Mouse (Mus musculus) CD8-positive naive resting alpha-beta T cell, adult 2 months (primary cell): ENCODE measurements around the gene Dad1.

Source experiments
- DNase-seq, 2 experiments: peaks; one replicate each; pipeline ENCODE4 v3.0.0; 2022; ENCODE audit warnings: low read depth in 2 of 2, low spot score in 2 of 2

Dad1 gene

DNA sequence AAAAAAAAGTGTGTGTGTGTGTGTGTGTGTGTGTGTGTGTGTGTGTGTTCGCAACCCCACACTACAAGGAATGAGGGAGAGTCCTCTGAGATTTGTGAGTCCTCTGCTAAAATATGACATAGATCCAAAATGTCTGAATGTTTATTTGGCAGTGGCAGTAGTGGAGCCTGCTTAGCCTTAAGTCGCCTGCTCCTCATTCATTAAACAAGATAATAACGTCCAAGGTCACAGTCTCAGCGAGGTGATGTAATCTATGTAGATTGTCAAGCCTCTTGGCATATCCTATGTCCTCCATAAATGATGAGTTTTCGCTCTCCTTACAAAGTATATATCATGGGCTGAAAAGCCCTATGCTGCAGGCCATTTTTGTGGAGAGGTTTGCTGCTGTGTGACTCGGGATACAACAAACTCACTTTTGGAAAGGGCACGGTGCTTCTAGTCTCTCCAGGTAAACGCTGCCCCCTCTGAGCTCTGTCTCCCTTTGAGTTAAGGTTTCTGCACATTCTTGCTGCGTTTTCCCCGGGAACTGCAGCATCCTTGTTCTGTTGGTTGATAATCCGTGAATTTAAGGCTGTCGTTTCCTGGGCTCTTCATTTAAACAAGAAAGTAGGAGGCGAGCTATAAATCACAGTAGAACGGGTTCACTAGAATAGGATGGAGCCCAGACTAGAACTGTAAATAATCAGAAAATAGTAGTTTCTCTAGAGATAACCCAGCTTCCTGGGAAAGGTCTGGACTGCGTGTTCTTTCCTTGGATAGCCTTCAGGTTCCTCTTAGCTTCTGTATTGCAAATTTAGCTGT lies 47.0 kb downstream of the Dad1 start:
- no peak for DNase-seq

DNA sequence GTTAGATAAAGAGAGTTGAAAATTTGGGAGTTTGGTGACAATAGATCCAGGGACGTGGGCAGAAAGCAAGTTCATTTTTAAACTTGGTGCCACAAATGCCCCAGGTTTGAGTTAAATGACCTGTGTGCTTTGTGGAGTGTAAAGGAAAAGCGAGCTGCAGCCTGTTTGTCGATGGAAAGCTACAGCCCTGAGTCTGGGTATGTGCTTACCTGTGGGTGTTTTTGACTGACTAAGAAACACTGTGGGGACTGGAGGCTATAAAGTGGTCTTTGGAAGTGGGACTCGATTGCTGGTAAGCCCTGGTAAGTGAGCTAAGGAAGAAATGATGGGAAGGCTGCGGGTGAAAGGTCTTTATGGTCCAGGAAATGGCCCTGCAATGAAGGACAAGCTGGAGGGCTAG lies 47.6 kb downstream of the Dad1 start:
- DNase-seq = no peak

DNA sequence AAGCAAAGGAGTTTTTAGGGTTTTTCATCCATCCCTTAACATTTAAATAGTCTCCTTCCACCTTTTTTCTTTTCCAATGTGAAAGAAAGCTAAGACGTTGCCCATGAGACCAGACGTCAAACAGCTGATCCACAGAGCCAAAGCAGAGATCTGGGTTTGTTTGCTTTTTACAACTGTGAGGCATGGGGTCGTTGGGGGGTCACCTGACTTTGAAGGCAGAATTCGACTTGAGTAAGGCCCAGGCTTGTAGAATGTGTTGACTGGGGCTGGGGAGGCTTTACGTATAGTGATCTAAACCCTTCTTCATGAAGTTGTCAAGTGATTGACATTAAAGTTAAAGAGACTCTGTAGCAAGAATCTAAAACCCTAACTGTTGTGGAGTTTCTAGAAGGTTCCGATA lies 48.0 kb downstream of the Dad1 start:
- DNase-seq = no peak

DNA sequence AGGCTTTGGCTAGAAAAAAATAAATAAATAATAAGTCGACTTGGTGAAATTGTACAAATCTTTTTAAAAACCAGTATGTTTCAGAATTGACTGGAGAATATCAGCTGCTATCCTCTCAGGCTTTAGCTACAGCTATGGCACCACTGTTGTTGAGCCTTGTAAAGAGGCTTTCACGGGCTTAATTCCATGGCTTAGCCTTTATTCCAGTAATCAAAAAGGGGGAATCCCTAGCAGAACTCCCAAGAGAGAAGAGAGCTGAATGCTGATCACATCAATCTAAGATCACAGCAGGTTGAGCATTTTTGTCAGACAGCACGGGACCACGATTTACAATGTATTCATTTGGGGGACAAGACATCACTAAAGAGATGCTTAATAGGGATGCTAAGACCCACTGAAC lies 49.1 kb downstream of the Dad1 start:
- DNase-seq = no peak

DNA sequence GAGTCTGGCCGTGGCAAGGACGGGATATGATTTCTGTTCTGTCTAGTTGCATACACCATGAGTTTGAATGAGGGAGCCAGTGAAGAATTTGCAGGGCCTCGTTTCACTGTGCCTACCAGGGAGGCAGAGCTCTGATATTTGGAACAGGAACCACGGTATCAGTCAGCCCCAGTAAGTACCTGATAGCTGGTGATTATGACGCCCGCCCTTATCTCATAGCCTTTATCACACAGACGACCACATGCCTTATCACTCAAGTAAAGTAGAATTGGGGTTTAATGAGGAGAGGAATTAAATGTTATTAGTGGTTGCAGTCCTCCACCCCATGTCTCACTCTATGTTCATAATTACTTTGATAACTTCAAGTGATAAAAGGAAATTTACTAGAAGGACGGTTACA lies 49.6 kb downstream of the Dad1 start:
- DNase-seq = no peak

DNA sequence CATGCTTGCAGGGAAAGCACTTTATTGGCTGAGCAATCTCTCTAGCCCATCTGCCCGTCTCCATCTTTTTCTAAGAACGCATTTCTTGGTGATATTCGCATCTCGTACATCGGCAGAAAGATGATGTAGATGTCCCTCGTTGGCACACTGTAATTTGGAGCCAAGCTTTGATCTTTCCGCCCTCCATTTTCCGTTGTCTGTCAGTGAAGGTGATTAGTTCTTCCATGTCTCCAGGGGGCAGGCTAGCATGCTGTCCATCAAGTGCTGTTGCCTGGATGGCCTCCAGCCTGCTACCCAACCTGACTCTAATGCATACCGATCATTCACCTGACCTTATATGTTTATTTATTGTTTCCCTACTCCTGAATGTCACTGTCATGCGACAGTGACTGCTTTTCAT lies 50.1 kb downstream of the Dad1 start:
- no peak for DNase-seq

DNA sequence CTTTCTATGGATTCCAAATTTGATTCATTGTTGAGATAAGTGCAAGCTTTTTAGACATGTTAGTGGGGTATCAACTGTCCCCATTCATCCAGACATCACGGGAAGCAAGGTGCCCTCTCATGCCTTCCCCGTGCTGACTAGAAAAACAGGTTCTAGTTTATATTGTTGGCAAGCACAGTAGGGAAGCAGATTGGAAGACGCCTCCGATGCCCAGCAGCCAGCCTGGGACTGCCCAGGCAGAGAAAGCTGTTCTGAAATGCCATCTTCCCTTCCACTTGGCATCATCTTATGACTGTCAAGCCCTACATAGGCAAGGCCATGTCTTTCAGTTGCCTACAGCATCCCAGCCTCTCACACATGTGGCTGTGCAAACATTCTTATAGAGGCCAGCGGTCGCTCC lies 50.7 kb downstream of the Dad1 start:
- no peak for DNase-seq

DNA sequence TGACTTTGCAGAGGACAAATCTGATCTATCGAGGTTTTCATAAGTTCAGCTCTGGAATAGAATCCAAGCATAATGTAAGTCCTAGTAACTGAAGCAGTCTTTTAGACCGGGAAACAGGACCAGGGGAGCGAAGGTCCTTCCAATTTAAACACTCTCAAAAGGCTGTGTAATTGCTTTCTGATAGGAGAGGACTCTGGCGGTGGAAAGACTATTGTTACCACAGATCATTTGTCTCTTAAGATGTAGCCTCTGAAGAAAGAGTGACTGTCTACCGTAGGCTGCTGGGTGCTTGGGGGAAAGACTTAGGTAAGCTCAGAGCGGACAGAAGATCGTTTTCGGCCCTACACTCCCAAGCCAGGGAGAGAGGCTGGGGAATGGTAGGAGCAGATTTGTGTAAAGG lies 53.5 kb downstream of the Dad1 start:
- DNase-seq = no peak

DNA sequence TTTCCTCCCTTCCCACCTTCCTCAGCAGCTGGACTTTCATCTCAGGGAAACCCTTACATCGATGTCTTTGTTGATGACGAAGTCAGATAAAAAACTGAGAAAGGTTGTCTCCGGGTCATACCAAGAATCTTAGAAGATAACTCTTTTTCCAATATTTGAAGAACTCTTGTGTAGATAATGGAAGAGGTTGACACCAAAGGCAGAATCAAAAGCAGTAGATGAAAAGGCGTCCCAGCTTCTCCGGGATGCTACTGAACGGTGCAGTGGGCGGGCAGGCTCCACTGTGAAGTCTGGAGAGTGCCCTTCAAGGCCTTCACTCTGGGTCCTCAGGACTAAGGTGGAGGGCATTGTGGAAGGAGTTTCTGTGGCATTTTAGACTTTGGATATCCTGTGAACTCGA lies 54.2 kb downstream of the Dad1 start:
- DNase-seq = no peak

DNA sequence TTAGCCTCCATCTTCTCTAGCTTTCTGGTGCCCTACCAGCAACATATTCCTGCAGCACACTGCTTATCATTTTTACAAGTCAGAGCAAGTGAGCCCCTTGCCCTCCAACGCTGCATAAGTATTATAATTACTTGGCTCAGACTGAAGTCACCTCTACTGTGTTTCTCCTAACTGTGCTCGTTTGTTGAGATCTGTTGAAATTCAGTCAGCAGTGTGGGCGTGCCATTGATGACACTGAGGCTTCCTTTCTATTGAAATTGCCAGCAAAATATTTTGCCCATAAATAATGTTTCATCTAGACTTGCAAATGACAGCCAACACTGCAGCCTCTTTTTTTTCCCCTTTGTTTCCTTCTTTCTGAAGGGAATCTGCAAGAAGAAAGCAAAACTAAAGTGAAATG lies 56.2 kb downstream of the Dad1 start:
- DNase-seq = no peak

DNA sequence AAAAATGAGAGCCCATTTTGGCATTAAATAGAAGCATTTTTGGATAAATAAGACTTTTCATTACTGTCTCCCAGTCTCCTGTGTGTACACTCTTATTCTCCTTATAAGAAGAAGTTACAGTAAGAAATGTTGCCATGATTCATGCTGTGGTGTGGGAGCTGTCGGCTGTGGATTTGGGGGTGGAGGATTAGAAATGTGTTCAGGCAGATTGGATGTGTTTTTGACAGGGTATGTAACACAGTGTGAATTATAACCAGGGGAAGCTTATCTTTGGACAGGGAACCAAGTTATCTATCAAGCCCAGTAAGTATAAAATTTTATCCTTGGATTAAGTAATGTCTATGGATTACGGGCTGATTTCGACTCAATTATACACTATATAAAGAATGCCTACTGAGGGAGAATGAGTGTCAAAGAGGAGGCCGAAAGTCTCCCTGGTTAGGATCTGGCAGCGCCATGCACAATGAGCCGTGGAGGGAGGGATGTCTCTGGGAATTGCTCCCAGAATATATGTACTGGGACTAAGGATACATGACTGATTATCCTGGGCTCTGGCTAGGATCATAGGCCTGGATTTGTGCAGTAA lies 58.0 kb downstream of the Dad1 start:
- no peak for DNase-seq

DNA sequence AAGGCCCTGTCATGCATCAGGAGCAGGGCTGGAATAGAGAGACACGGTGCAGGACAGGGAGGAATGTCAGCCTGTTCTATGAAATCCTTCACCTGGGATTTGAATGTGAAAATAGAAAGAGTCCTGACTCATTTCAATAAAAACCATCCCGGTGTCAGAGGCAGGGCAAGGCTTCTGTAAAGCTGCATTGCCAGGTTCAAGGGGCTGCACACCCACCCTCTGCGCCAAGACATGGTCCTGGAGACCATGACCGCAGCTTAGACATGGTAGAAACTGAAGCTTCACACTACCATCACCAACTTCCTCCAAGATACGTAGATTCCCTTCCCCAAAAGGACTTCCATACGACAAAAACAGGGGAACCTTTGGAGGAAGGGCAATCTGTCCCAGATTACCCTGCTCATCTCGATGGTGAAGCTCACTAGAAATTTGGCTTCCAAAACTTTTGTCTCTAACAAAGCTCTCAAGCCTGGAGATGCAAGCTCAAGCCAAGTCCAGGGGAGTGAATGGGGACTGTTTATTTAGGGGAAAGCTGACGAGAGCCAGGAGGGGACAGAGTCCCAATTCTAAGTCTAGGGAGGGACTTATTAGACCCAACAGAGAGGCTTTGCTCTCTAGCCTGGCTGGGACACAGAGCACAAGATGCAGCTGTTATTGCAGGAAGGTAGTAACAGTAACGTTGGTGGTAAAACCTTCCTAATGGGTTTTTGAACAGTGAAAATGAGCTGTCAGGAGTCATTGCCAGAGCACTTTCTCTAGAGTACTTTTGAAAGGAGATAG lies 60.4 kb downstream of the Dad1 start:
- no peak for DNase-seq

DNA sequence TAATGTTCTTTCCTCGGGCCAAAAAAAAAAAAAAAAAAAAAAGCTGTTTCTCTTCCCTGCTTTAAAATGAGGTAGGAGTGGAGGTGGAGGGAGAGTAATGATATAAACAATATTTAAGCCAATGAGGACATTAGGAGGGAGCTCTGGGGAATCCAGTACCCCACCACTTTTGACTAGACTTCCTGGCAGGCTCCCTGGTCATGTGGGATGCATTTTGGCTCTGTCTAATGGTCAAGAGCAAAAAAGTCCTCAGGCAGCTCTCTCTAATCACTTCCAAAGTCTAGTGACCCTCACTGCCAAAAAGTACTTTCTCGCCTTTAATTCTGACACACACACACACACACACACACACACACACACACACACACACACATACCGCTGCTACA lies 61.4 kb downstream of the Dad1 start:
- DNase-seq = no peak

DNA sequence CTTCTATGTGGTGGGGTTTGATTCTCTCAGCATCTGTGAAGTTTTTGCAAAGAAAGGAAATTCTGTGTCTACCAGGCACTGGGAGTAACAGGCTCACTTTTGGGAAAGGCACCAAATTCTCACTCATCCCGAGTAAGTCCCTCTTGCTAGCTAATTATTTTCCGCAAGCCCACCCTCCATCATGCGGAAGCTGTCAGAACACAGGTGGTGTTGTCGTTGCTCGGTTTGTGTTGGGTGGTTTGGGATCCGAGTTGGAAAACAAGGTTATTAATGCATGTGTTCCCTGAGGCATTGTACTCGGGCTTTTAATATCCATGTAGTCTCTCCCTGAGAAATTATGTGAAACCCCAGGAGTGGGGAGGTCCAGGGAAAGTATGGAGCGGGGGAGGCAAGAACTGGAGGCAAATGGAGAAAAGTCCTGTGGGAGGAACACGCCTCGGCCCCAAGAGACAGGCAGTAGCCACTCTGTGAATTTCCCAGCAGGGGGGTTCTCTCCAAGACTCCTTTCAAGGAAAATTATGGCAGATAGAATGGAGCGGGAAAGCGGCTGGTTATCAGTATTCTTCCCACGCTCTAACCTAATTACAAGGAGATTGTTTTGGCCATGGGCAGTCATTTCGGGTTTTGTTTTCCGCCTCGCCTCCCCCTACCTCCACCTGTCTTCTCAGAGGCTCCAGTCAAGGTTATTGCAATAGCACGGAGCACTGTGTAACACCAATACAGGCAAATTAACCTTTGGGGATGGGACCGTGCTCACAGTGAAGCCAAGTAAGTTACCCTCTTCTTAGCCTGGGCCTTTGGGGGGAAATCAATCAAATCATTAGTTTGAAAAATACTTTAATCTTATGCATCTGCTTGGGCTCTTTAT lies 62.1 kb downstream of the Dad1 start:
- no peak for DNase-seq

DNA sequence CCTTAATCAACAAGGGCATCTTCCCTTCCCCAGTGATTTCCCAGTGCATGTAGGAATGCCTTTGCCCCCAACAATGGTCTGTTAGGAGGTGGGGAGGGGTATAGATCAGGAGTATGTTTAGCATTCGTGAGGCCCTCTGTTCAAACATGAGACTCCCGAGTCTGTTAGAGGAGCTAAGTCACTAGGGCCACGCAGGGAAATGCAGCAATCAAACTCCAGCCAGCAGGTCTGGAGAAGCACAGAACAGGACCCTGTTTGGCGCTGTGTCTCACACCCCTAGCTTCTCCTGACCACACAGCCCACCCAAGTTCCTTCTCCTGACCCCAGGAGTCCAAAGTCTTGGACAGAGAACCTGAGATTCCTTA lies 62.9 kb downstream of the Dad1 start:
- DNase-seq = no peak

DNA sequence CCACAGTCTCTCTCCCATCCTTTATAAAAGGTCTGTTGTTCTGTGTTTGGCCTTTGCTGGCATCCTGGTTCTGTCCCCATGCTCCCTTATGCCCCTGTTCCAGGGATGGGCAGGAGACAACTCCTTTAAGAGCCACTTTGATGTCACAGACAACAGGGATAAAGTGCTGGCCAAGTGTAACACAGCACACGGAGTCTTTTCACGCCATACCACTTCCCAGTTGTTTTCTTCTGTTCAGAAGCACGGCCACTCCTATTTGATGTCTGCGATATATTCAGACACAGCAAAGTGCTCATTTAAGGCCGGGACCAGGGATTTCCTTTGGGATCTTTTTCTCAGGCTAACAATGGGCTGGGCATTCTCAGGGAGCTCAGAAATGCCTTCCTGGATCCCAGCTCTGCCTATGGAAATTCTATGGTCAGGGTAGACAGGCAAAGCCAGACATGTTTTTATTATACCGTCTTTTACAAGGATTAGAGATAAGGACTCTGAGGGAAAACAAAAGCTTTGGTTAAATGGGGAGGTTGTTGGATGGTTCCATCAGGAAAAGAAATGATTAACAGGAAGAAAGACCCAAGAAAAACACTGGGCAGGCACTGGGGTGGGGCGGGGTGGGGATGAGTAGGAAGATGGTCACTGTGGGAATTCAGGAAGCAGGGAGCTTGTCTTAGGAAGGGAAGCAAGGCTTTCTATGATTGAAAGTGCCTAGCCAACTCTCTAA lies 63.4 kb downstream of the Dad1 start:
- DNase-seq = no peak

DNA sequence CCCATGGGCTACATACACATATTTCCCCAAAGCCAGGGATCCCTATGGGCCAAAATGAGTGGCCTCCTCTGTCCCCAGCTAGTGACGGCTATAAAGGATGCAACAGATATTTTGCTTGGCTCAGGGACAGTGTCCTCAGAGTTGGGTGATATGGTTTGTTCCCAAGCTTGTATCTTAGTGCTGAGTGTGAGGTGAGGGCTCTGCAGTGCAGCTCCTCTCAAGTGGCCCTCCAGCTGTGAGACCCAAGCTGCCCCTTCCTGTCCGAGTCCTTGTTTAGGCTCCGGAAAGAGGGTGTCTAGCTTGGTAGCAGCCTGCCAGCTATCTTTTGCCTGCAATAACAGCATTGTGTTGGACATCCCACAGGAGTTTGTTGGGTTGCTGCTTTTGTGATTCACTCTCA lies 64.6 kb downstream of the Dad1 start:
- DNase-seq = no peak

DNA sequence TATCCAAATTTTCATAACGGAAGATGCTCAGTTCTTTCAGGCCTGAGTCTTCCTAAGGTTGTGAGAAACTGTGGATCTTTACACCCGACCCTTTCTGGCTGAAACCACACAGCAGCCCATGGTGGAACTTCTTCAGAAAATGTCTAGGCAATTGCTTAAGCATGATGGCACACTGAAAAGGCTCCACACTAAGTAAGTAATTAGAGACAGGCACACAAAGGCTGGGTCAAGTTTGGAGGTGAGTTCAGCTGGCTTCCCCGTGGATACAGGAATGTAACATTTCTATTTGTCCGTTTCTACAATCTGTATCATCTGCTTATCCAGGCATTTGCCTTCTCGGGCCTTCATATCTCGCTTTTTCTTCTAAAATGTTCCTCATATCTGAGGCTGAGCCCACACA lies 66.7 kb downstream of the Dad1 start:
- no peak for DNase-seq
